Mouse (Mus musculus) CH12.LX (cell line): Measurements from ENCODE around the gene Tmed6.

Source experiments
- CHD2 ChIP-seq: IDR thresholded peaks from 2 replicates; pipeline ENCODE4 v1.6.1; 2011; ENCODE audit warnings: low read length, improper control_type of control experiment
- CTCF ChIP-seq, 2 experiments: IDR thresholded peaks in 1 of 2; conservative IDR thresholded peaks in 1 of 2; 2 replicates each; pipeline ENCODE4 v1.5.1; 2011 to 2012; ENCODE audit warnings: low read depth in 2 of 2, low read length in 2 of 2, improper control_type of control experiment in 1 of 2, inconsistent platforms in 1 of 2, mild to moderate bottlenecking in 1 of 2, moderate library complexity in 1 of 2
- ELF1 ChIP-seq: IDR thresholded peaks from 2 replicates; pipeline ENCODE4 v1.6.1; 2014; ENCODE audit warnings: low read depth, mild to moderate bottlenecking, inconsistent platforms, low read length, improper control_type of control experiment
- EP300 ChIP-seq: IDR thresholded peaks from 2 replicates; pipeline ENCODE4 v1.6.1; 2011; ENCODE audit warnings: low read length, improper control_type of control experiment
- GABPA ChIP-seq: IDR thresholded peaks from 2 replicates; pipeline ENCODE4 v1.6.1; 2012; ENCODE audit warnings: low read depth, low read length, improper control_type of control experiment, inconsistent platforms; ENCODE audit not compliant: insufficient replicate concordance
- HCFC1 ChIP-seq: IDR thresholded peaks from 2 replicates; pipeline ENCODE4 v1.6.1; 2012; ENCODE audit warnings: low read depth, mild to moderate bottlenecking, inconsistent platforms, low read length, improper control_type of control experiment
- MAX ChIP-seq: IDR thresholded peaks from 2 replicates; pipeline ENCODE4 v1.6.1; 2011; ENCODE audit warnings: low read length, improper control_type of control experiment
- MXI1 ChIP-seq: IDR thresholded peaks from 2 replicates; pipeline ENCODE4 v1.6.1; 2011; ENCODE audit warnings: mild to moderate bottlenecking, low read depth, low read length, improper control_type of control experiment
- PAX5 ChIP-seq: IDR thresholded peaks from 2 replicates; pipeline ENCODE4 v1.6.1; 2012; ENCODE audit warnings: low read length, inconsistent platforms, mixed read lengths
- POLR2A ChIP-seq: IDR thresholded peaks from 2 replicates; pipeline ENCODE4 v1.6.1; 2011; ENCODE audit warnings: low read depth, mild to moderate bottlenecking, improper control_type of control experiment, low read length
- POLR2AphosphoS2 ChIP-seq: IDR thresholded peaks from 2 replicates; pipeline ENCODE4 v1.6.1; 2011; ENCODE audit warnings: low read depth, low read length, improper control_type of control experiment
- TCF12 ChIP-seq: IDR thresholded peaks from 2 replicates; pipeline ENCODE4 v1.6.1; 2014; ENCODE audit warnings: low read depth, mild to moderate bottlenecking, inconsistent platforms, low read length, improper control_type of control experiment
- ZKSCAN1 ChIP-seq: IDR thresholded peaks from 2 replicates; pipeline ENCODE4 v1.6.1; 2012; ENCODE audit warnings: low read depth, inconsistent platforms, low read length, improper control_type of control experiment, borderline replicate concordance
- ZNF384 ChIP-seq: IDR thresholded peaks from 2 replicates; pipeline ENCODE4 v1.6.1; 2012; ENCODE audit warnings: low read depth, low read length, improper control_type of control experiment, inconsistent platforms

GRCm38 (mm10) chr8:107040632-107041031, 24.8 kb downstream of the Tmed6 start:
- TF ChIP-seq MAX: no peak
- TF ChIP-seq ELF1: no peak
- no peak for TF ChIP-seq CTCF (conservative IDR thresholded peaks at IDR 0.05 in 1 of 2, IDR thresholded peaks at IDR 0.05 in 1 of 2; ENCODE audit: low read depth in 2 of 2, low read length in 2 of 2)
- no peak for TF ChIP-seq POLR2A
- no peak for TF ChIP-seq PAX5
- TF ChIP-seq EP300: no peak
- no peak for TF ChIP-seq CHD2
- no peak for TF ChIP-seq POLR2AphosphoS2
- TF ChIP-seq GABPA: no peak
- no peak for TF ChIP-seq HCFC1
- no peak for TF ChIP-seq ZKSCAN1
- TF ChIP-seq ZNF384: no peak
- TF ChIP-seq MXI1: no peak
- TF ChIP-seq TCF12: no peak
